Mouse (Mus musculus): ENCODE results near the gene Reln.

DNA sequence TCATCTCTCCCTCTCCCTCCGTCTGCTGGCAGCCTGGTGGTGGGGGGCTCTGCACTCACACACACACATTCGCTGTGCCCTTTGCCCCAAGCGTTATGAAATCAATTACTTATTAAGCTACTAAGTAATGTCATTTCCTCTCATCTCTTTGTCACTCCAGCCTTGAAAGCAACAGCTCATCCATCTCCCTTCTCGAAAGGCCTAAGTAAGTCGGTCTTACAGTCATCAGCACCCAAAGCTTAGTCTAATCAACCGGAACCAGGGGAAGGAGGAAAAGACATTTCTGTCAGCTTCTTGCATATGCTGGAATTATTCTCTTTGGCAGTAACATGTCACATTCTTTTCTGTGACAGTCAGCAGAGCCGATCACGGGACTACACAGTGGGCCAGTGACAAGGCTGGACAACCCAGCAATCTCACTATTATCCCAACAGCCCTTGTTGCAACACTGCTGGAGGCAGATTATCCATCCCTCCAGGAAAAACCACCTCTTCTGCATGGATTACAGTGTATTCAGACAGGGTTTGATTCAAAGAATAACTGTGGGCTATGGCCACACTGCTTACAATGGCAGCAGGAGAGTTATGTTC, 149.1 kb downstream of the Reln start:
- TF ChIP-seq CTCF (IDR thresholded peaks at IDR 0.05; ENCODE audit: low read depth, low read length) (no peak), POLR2A (IDR thresholded peaks at IDR 0.05; ENCODE audit: insufficient read depth, low read length) (no peak), EP300 (IDR thresholded peaks at IDR 0.05; ENCODE audit: insufficient read depth, low read depth, low read length) (no peak)

Data from ES-Bruce4 (cell line).